In genomic region chr13:51968796-51969195, GRCm38 (mm10) we compare ENCODE assay signal across 16 mouse cellular contexts.
DNase-seq lines count a peak whose midpoint lies in the region; ATAC-seq and TF ChIP-seq lines count a peak whose summit lies in the region.
"Had no signal": no experiment of that assay in that cellular context is flagged by ENCODE, and none has a peak within 500 bp of the region (broad histone marks: within the 10 kb centered on the region; RNA-seq: fewer than 3 reads in every experiment).

No protein-coding gene starts in this region.

- no peak overlapping the region for H3K4me2 ChIP-seq in intestine, embryonic 15.5 days (replicated peaks)
- no peak overlapping the region for H3K4me2 ChIP-seq in intestine, postnatal 0 days (replicated peaks; ENCODE audit: low read depth)
- no peak overlapping the region for H3K4me2 ChIP-seq in lung, postnatal 0 days (replicated peaks; ENCODE audit: low read depth, low read length)
- H3K4me2 ChIP-seq: limb, embryonic 15.5 days had no signal

- no peaks in the 10 kb centered on the region for H3K9me3 ChIP-seq in intestine, embryonic 15.5 days
- no peaks in the 10 kb centered on the region for H3K9me3 ChIP-seq in intestine, postnatal 0 days (ENCODE audit: control insufficient read depth)
- no peaks in the 10 kb centered on the region for H3K9me3 ChIP-seq in lung, postnatal 0 days (ENCODE audit: low read length)
- H3K9me3 ChIP-seq: limb, embryonic 15.5 days had no signal

- peaks cover 44% of the 10 kb centered on the region for H3K4me1 ChIP-seq in intestine, embryonic 15.5 days (replicated peaks)
- peaks cover 8% of the 10 kb centered on the region; the same call in 1 of the 2 replicates for H3K4me1 ChIP-seq in intestine, postnatal 0 days (replicated peaks; ENCODE audit: control insufficient read depth, insufficient read depth, low read length)
- peaks cover 16% of the 10 kb centered on the region for H3K4me1 ChIP-seq in lung, postnatal 0 days (ENCODE audit: insufficient read depth, low read depth, low read length)

- peak; percentile 67 for DNase-seq in adrenal gland, adult 2 months
- DNase-seq in adrenal gland, adult 18-20 months (ENCODE audit: low spot score in 2 of 2), result no peak
- DNase-seq in lung, postnatal 0 days (ENCODE audit: low spot score), result peak; percentile 81
- DNase-seq in lung, adult 18-20 months, result no peak
- no peak for DNase-seq in left cerebral cortex, postnatal 36 days (ENCODE audit: low spot score in 2 of 2)
- no peak for DNase-seq in spleen, postnatal 4 days (ENCODE audit: low spot score in 2 of 2)
- DNase-seq: cerebellum, adult 9-11 months; gastrocnemius, postnatal 36 days; kidney, postnatal 4 days; lung, postnatal 14 days; midbrain, embryonic 14.5 days; thymus, postnatal 25 days had no signal

- ATAC-seq in intestine, embryonic 15.5 days, result no peak
- no peak for ATAC-seq in intestine, postnatal 0 days
- ATAC-seq in lung, postnatal 0 days, result peak; percentile 74
- ATAC-seq: hindbrain, postnatal 0 days had no signal

- H3K4me3 ChIP-seq in intestine, embryonic 15.5 days (replicated peaks), result no peak overlapping the region
- H3K4me3 ChIP-seq in intestine, postnatal 0 days (ENCODE audit: low read depth, low read length), result no peak overlapping the region
- H3K4me3 ChIP-seq in lung, postnatal 0 days (ENCODE audit: low read depth, low read length), result no peak overlapping the region
- H3K4me3 ChIP-seq: limb, embryonic 15.5 days had no signal

- H3K36me3 ChIP-seq in intestine, embryonic 15.5 days, result no peaks in the 10 kb centered on the region
- no peaks in the 10 kb centered on the region for H3K36me3 ChIP-seq in intestine, postnatal 0 days (ENCODE audit: control insufficient read depth, insufficient read depth)
- no peaks in the 10 kb centered on the region for H3K36me3 ChIP-seq in lung, postnatal 0 days (ENCODE audit: insufficient read depth, low read length)
- H3K36me3 ChIP-seq: limb, embryonic 15.5 days had no signal

- H3K27ac ChIP-seq in intestine, embryonic 15.5 days, result 0 out of 2 replicates have a peak overlapping the region, but pooled peaks have one; percentile 1
- no peak overlapping the region for H3K27ac ChIP-seq in intestine, postnatal 0 days (ENCODE audit: low read depth, low read length)
- H3K27ac ChIP-seq in lung, postnatal 0 days (ENCODE audit: low read length), result peak overlapping the region; percentile 34; the same call in 1 of the 2 replicates
- H3K27ac ChIP-seq: hindbrain, postnatal 0 days; limb, embryonic 15.5 days had no signal

- intact Hi-C loops in left cerebral cortex, postnatal 36 days (cut with DNase I), result no loop called here

- H3K9ac ChIP-seq in intestine, embryonic 15.5 days, result no peak overlapping the region
- H3K9ac ChIP-seq in intestine, postnatal 0 days (ENCODE audit: low read depth, low read length), result no peak overlapping the region
- H3K9ac ChIP-seq in lung, postnatal 0 days (replicated peaks; ENCODE audit: low read depth), result no peak overlapping the region
- H3K9ac ChIP-seq: limb, embryonic 15.5 days had no signal

- WGBS in intestine, embryonic 15.5 days, result 45% methylated on average over 9 of the region's 9 CpGs
- WGBS in intestine, postnatal 0 days, result 48% methylated on average over 9 of the region's 9 CpGs
- WGBS in lung, postnatal 0 days, result 50% methylated on average over 9 of the region's 9 CpGs

- no peaks in the 10 kb centered on the region for H3K27me3 ChIP-seq in intestine, embryonic 15.5 days (replicated peaks)
- no peaks in the 10 kb centered on the region for H3K27me3 ChIP-seq in intestine, postnatal 0 days (replicated peaks; ENCODE audit: control insufficient read depth, insufficient read depth, low read length)
- H3K27me3 ChIP-seq in lung, postnatal 0 days (replicated peaks; ENCODE audit: insufficient read depth, low read length), result no peaks in the 10 kb centered on the region
- H3K27me3 ChIP-seq: limb, embryonic 15.5 days had no signal

- TF ChIP-seq CTCF in intestine, postnatal 0 days (IDR thresholded peaks at IDR 0.05; ENCODE audit: low read depth), result no peak
- TF ChIP-seq CTCF in lung, postnatal 0 days (IDR thresholded peaks at IDR 0.05), result no peak

- TF ChIP-seq EP300 in lung, postnatal 0 days (IDR thresholded peaks at IDR 0.05), result peak; percentile 61

Comparison
In these comparisons a context has a peak if more than half of its experiments do, and no peak if none do; other contexts are left out.
1. DNase-seq: peak in adrenal gland, adult 2 months (single experiment) and lung, postnatal 0 days (single experiment); none in adrenal gland, adult 18-20 months (0 of 2), lung, adult 18-20 months (0 of 2), left cerebral cortex, postnatal 36 days (0 of 2) and spleen, postnatal 4 days (0 of 2).